Mouse (Mus musculus) hindbrain, embryonic 13.5 days (tissue): Measurements from ENCODE around the gene Rdh16f2. TPM values are rescaled to one million over a fixed set of nuclear protein-coding genes. Genes with fewer than 3 reads are reported as not detected.
"Not testable (repeated sequence)": the region's sequence is repeated elsewhere in the genome, so short reads cannot be mapped to it uniquely, and the experiment has no call there.

Experiments used
- ATAC-seq: fragments of 200-750 bp; cut with Nextera tagmentation; 2 replicates; pipeline ENCODE4 v1.8.0; 2017; ENCODE audit warnings: moderate TSS enrichment; ENCODE audit not compliant: low FRiP score
- H3K27ac ChIP-seq: fragments of 300-500 bp; sonication (generic); 2 replicates; pipeline ENCODE4 v1.5.1; 2015; ENCODE audit warnings: inconsistent platforms, mild to moderate bottlenecking, moderate library complexity
- H3K27me3 ChIP-seq: fragments of 300-500 bp; sonication (generic); 2 replicates; pipeline ENCODE4 v1.6.1; 2015; ENCODE audit warnings: mild to moderate bottlenecking, inconsistent platforms
- H3K36me3 ChIP-seq: fragments of 300-500 bp; sonication (generic); 2 replicates; pipeline ENCODE4 v1.6.1; 2015; ENCODE audit warnings: mild to moderate bottlenecking, inconsistent platforms
- H3K4me1 ChIP-seq: fragments of 300-500 bp; sonication (generic); replicated peaks from 2 replicates; pipeline ENCODE4 v1.6.1; 2015; ENCODE audit warnings: inconsistent platforms
- H3K4me2 ChIP-seq: fragments of 300-500 bp; sonication (generic); 2 replicates; pipeline ENCODE4 v1.6.1; 2015; ENCODE audit warnings: inconsistent platforms, mild to moderate bottlenecking, moderate library complexity
- H3K4me3 ChIP-seq: fragments of 300-500 bp; sonication (generic); 2 replicates; pipeline ENCODE4 v1.5.1; 2015; ENCODE audit warnings: mild to moderate bottlenecking, inconsistent platforms
- H3K9ac ChIP-seq: fragments of 300-500 bp; sonication (generic); 2 replicates; pipeline ENCODE4 v1.6.1; 2015; ENCODE audit warnings: mild to moderate bottlenecking, inconsistent platforms
- H3K9me3 ChIP-seq: fragments of 300-500 bp; sonication (generic); 2 replicates; pipeline ENCODE4 v1.6.1; 2016; ENCODE audit warnings: inconsistent platforms
- WGBS: fragments of 180-500 bp; shearing (Covaris S2); methylation state at CpG from one replicate; pipeline ENCODE4 v1.1.7; 2015; 5-methylcytosine and 5-hydroxymethylcytosine counted together
- polyA plus RNA-seq: library from polyadenylated mRNA; unstranded; fragments of >200 nt; fragmentation: Nextera tagmentation; extraction: Ambion mirVana; gene quantifications from 2 replicates; pipeline ENCODE4 v1.2.1, GENCODE M21; 2015

The Rdh16f2 gene
- polyA plus RNA-seq, 1 experiment from 2014 or later = not detected

- ATAC-seq = no peak
- H3K4me1 ChIP-seq = no peaks in the 10 kb centered on the region
These were observed 9.9 kb upstream of the Rdh16f2 start for GRCm38 (mm10) chr10:127856376-127856775.

GRCm38 (mm10) chr10:127864931-127865330 lies 1.3 kb upstream of the Rdh16f2 start:
- Histone ChIP-seq H3K4me2 (no peak overlapping the region), H3K36me3 (no peaks in the 10 kb centered on the region), H3K4me3 (no peak overlapping the region), H3K9ac (no peak overlapping the region), H3K4me1 (no peaks in the 10 kb centered on the region), H3K9me3 (no peaks in the 10 kb centered on the region), H3K27ac (no peak overlapping the region), H3K27me3 (no peaks in the 10 kb centered on the region)
- ATAC-seq = no peak

More at GRCm38 (mm10) chr10:127856376-127856775, 9.9 kb upstream of the Rdh16f2 start:
- H3K9me3 ChIP-seq = no peaks in the 10 kb centered on the region
- no peaks in the 10 kb centered on the region for H3K27me3 ChIP-seq
- no peak overlapping the region for H3K4me2 ChIP-seq
- no peaks in the 10 kb centered on the region for H3K36me3 ChIP-seq
- H3K27ac ChIP-seq = no peak overlapping the region
- no peak overlapping the region for H3K4me3 ChIP-seq
- no peak overlapping the region for H3K9ac ChIP-seq

- Histone ChIP-seq H3K4me3 (no peak overlapping the region), H3K9me3 (0 out of 2 replicates have a peak, but pooled peaks cover 7% of the 10 kb centered on the region), H3K27me3 (no peaks in the 10 kb centered on the region), H3K4me1 (no peaks in the 10 kb centered on the region), H3K36me3 (no peaks in the 10 kb centered on the region), H3K27ac (no peak overlapping the region), H3K9ac (no peak overlapping the region), H3K4me2 (no peak overlapping the region)
- 73% methylated on average over 4 of the region's 4 CpGs for WGBS
- no peak for ATAC-seq
These were observed 6.2 kb downstream of the Rdh16f2 start for GRCm38 (mm10) chr10:127872484-127872883.

- Histone ChIP-seq H3K4me1 (no peaks in the 10 kb centered on the region), H3K36me3 (no peaks in the 10 kb centered on the region), H3K9me3 (no peaks in the 10 kb centered on the region), H3K27me3 (no peaks in the 10 kb centered on the region), H3K4me2 (no peak overlapping the region), H3K4me3 (no peak overlapping the region), H3K9ac (no peak overlapping the region), H3K27ac (no peak overlapping the region)
- ATAC-seq = no peak
- 55% methylated on average over 2 of the region's 2 CpGs for WGBS
These were observed 11.4 kb downstream of the Rdh16f2 start for GRCm38 (mm10) chr10:127877681-127878080.

- Histone ChIP-seq H3K9ac (no peak overlapping the region), H3K9me3 (no peaks in the 10 kb centered on the region), H3K36me3 (no peaks in the 10 kb centered on the region), H3K27ac (no peak overlapping the region), H3K4me1 (no peaks in the 10 kb centered on the region), H3K27me3 (no peaks in the 10 kb centered on the region), H3K4me2 (no peak overlapping the region), H3K4me3 (no peak overlapping the region)
- no peak for ATAC-seq
- WGBS = 82% methylated on average over 3 of the region's 3 CpGs
These were observed 12.2 kb downstream of the Rdh16f2 start for GRCm38 (mm10) chr10:127878262-127879057.

- Histone ChIP-seq H3K4me1 (no peaks in the 10 kb centered on the region), H3K27me3 (no peaks in the 10 kb centered on the region), H3K9me3 (no peaks in the 10 kb centered on the region), H3K9ac (no peak overlapping the region), H3K4me2 (no peak overlapping the region), H3K4me3 (no peak overlapping the region), H3K27ac (no peak overlapping the region), H3K36me3 (no peaks in the 10 kb centered on the region)
- 88% methylated on average over 3 of the region's 3 CpGs for WGBS
- no peak for ATAC-seq
These were observed 12.9 kb downstream of the Rdh16f2 start for GRCm38 (mm10) chr10:127879155-127879688.

GRCm38 (mm10) chr10:127881041-127881440 lies 14.8 kb downstream of the Rdh16f2 start:
- Histone ChIP-seq H3K9me3 (no peaks in the 10 kb centered on the region), H3K4me2 (no peak overlapping the region), H3K9ac (no peak overlapping the region), H3K27me3 (no peaks in the 10 kb centered on the region), H3K27ac (no peak overlapping the region), H3K36me3 (no peaks in the 10 kb centered on the region), H3K4me3 (no peak overlapping the region), H3K4me1 (no peaks in the 10 kb centered on the region)
- 83% methylated on average over 4 of the region's 4 CpGs for WGBS
- ATAC-seq = no peak

GRCm38 (mm10) chr10:127886551-127886950 lies 20.3 kb downstream of the Rdh16f2 start:
- 0 out of 2 replicates have a peak, but pooled peaks cover 4% of the 10 kb centered on the region for H3K4me1 ChIP-seq
- ATAC-seq = no peak
- H3K27me3 ChIP-seq = no peaks in the 10 kb centered on the region
- no peak overlapping the region for H3K27ac ChIP-seq
- H3K36me3 ChIP-seq = no peaks in the 10 kb centered on the region
- no peaks in the 10 kb centered on the region for H3K9me3 ChIP-seq
- 84% methylated on average over 1 of the region's 1 CpGs for WGBS
- no peak overlapping the region for H3K4me3 ChIP-seq
- no peak overlapping the region for H3K9ac ChIP-seq
- H3K4me2 ChIP-seq = no peak overlapping the region

- WGBS = 85% methylated on average over 4 of the region's 4 CpGs
- H3K9ac ChIP-seq = no peak overlapping the region
- no peaks in the 10 kb centered on the region for H3K27me3 ChIP-seq
- H3K36me3 ChIP-seq = no peaks in the 10 kb centered on the region
- ATAC-seq = no peak
- no peak overlapping the region for H3K27ac ChIP-seq
- no peaks in the 10 kb centered on the region for H3K9me3 ChIP-seq
- 0 out of 2 replicates have a peak, but pooled peaks cover 4% of the 10 kb centered on the region for H3K4me1 ChIP-seq
- no peak overlapping the region for H3K4me3 ChIP-seq
- no peak overlapping the region for H3K4me2 ChIP-seq
These were observed 20.7 kb downstream of the Rdh16f2 start for GRCm38 (mm10) chr10:127886971-127887370.

- Histone ChIP-seq H3K4me3 (no peak within 1 kb of the TSS), H3K4me1 (0 out of 2 replicates have a peak, but pooled peaks cover 4% of the 10 kb centered on the region), H3K27me3 (no peaks in the 10 kb centered on the region), H3K27ac (no peak within 1 kb of the TSS), H3K9ac (no peak within 1 kb of the TSS), H3K36me3 (no peaks in the 10 kb centered on the region), H3K4me2 (no peak within 1 kb of the TSS), H3K9me3 (no peaks in the 10 kb centered on the region)
- no peak for ATAC-seq
These were observed 22.3 kb downstream of the Rdh16f2 start, which contains the start of gene Rdh7 for GRCm38 (mm10) chr10:127888605-127889004. Rdh7 (minus strand) TSS chr10:127888817.

- Histone ChIP-seq H3K9me3 (no peaks in the 10 kb centered on the region), H3K36me3 (no peaks in the 10 kb centered on the region), H3K27me3 (no peaks in the 10 kb centered on the region), H3K27ac (no peak overlapping the region), H3K9ac (no peak overlapping the region), H3K4me1 (0 out of 2 replicates have a peak, but pooled peaks cover 4% of the 10 kb centered on the region), H3K4me3 (no peak overlapping the region), H3K4me2 (no peak overlapping the region)
- WGBS = 86% methylated on average over 1 of the region's 1 CpGs
- no peak for ATAC-seq
These were observed 25.2 kb downstream of the Rdh16f2 start for GRCm38 (mm10) chr10:127891481-127891880.

GRCm38 (mm10) chr10:127893163-127894022 lies 27.1 kb downstream of the Rdh16f2 start:
- WGBS = 71% methylated on average over 5 of the region's 5 CpGs
- not testable (repeated sequence) for H3K27ac ChIP-seq, H3K4me1 ChIP-seq, H3K36me3 ChIP-seq, H3K9ac ChIP-seq, H3K4me2 ChIP-seq, H3K27me3 ChIP-seq, ATAC-seq, H3K9me3 ChIP-seq, H3K4me3 ChIP-seq
